Comparison of ENCODE assay signal across 14 mouse cellular contexts in genomic region chr5:34670280-34670679, GRCm38 (mm10). TPM values are rescaled to one million over a fixed set of nuclear protein-coding genes. Genes with fewer than 3 reads are reported as not detected.
DNase-seq lines count a peak whose midpoint lies in the region; ATAC-seq and TF ChIP-seq lines count a peak whose summit lies in the region.
"Had no signal": no experiment of that assay in that cellular context is flagged by ENCODE, and none has a peak within 500 bp of the region (broad histone marks: within the 10 kb centered on the region; RNA-seq: fewer than 3 reads in every experiment).

No protein-coding gene starts in this region.

- H3K4me2 ChIP-seq in forebrain, postnatal 0 days (ENCODE audit: low read depth): no peak overlapping the region
- no peak overlapping the region for H3K4me2 ChIP-seq in forebrain, embryonic 15.5 days (replicated peaks)
- H3K4me2 ChIP-seq in liver, embryonic 14.5 days (ENCODE audit: low read depth): no peak overlapping the region
- H3K4me2 ChIP-seq: neural tube, embryonic 13.5 days had no signal

- TF ChIP-seq CTCF in forebrain, postnatal 0 days (IDR thresholded peaks at IDR 0.05; ENCODE audit: low read depth): peak; percentile 54
- TF ChIP-seq CTCF in liver, embryonic 14.5 days (IDR thresholded peaks at IDR 0.05; ENCODE audit: low read depth): peak; percentile 41

- H3K27ac ChIP-seq in forebrain, postnatal 0 days (ENCODE audit: low read depth, low read length): no peak overlapping the region
- H3K27ac ChIP-seq in forebrain, embryonic 15.5 days (replicated peaks): no peak overlapping the region
- H3K27ac ChIP-seq in liver, embryonic 14.5 days: no peak overlapping the region
- H3K27ac ChIP-seq: forebrain, embryonic 10.5 days; midbrain, embryonic 10.5 days; neural tube, embryonic 13.5 days had no signal

- H3K9ac ChIP-seq in forebrain, postnatal 0 days: no peak overlapping the region
- H3K9ac ChIP-seq in forebrain, embryonic 15.5 days (replicated peaks): no peak overlapping the region
- no peak overlapping the region for H3K9ac ChIP-seq in liver, embryonic 14.5 days (replicated peaks)
- H3K9ac ChIP-seq: neural tube, embryonic 13.5 days had no signal

- WGBS in forebrain, postnatal 0 days: 81% methylated on average over 4 of the region's 4 CpGs
- WGBS in forebrain, embryonic 15.5 days: 76% methylated on average over 4 of the region's 4 CpGs
- 70% methylated on average over 4 of the region's 4 CpGs for WGBS in liver, embryonic 14.5 days (ENCODE audit: insufficient replicate concordance)

- no peak overlapping the region for H3K4me3 ChIP-seq in forebrain, postnatal 0 days (ENCODE audit: low read depth, low read length)
- H3K4me3 ChIP-seq in forebrain, embryonic 15.5 days: no peak overlapping the region
- no peak overlapping the region for H3K4me3 ChIP-seq in liver, embryonic 14.5 days (ENCODE audit: insufficient read depth in 1 of 2, low read depth in 2 of 2, low read length in 2 of 2)
- H3K4me3 ChIP-seq: forebrain, embryonic 10.5 days; midbrain, embryonic 10.5 days; neural tube, embryonic 13.5 days had no signal

- no peaks in the 10 kb centered on the region; the same call in 1 of the 2 replicates for H3K36me3 ChIP-seq in forebrain, postnatal 0 days (ENCODE audit: insufficient read depth)
- H3K36me3 ChIP-seq in forebrain, embryonic 15.5 days: no peaks in the 10 kb centered on the region
- H3K36me3 ChIP-seq in liver, embryonic 14.5 days (replicated peaks; ENCODE audit: control insufficient read depth, insufficient read depth, low read depth): no peaks in the 10 kb centered on the region
- H3K36me3 ChIP-seq: forebrain, embryonic 10.5 days; midbrain, embryonic 10.5 days; neural tube, embryonic 13.5 days had no signal

- no peaks in the 10 kb centered on the region for H3K4me1 ChIP-seq in forebrain, postnatal 0 days (ENCODE audit: insufficient read depth)
- H3K4me1 ChIP-seq in forebrain, embryonic 15.5 days: no peaks in the 10 kb centered on the region
- H3K4me1 ChIP-seq in liver, embryonic 14.5 days (replicated peaks; ENCODE audit: control insufficient read depth in 2 of 2, insufficient read depth in 2 of 2, low read length in 1 of 2): no peaks in the 10 kb centered on the region
- H3K4me1 ChIP-seq: forebrain, embryonic 10.5 days; midbrain, embryonic 10.5 days; neural tube, embryonic 13.5 days had no signal

- H3K27me3 ChIP-seq in forebrain, postnatal 0 days (ENCODE audit: insufficient read depth, low read length): no peaks in the 10 kb centered on the region
- H3K27me3 ChIP-seq in forebrain, embryonic 15.5 days: no peaks in the 10 kb centered on the region
- H3K27me3 ChIP-seq in liver, embryonic 14.5 days (ENCODE audit: control insufficient read depth, insufficient read depth, low read length): no peaks in the 10 kb centered on the region
- H3K27me3 ChIP-seq: neural tube, embryonic 13.5 days had no signal

- DNase-seq in forebrain, postnatal 0 days: no peak
- peak in 1 of 3 experiments; percentile 13 for DNase-seq in liver, embryonic 14.5 days (ENCODE audit: low read depth in 3 of 3, low spot score in 3 of 3)
- DNase-seq in liver: no peak
- peak; percentile 59 for DNase-seq in R1 (ENCODE audit: low read depth, low spot score)
- DNase-seq in right cerebral cortex, postnatal 14 days: no peak
- DNase-seq in adrenal gland, adult 2 months: no peak
- DNase-seq: B cell, adult 2 months; gastrocnemius, postnatal 25 days; heart, postnatal 36 days had no signal

- no peak for ATAC-seq in forebrain, postnatal 0 days
- no peak for ATAC-seq in forebrain, embryonic 15.5 days (replicated peaks)
- no peak for ATAC-seq in liver, embryonic 14.5 days (ENCODE audit: insufficient read depth)
- peak; percentile 47; the same call in 1 of the 2 replicates for ATAC-seq in megakaryocyte, adult 5-6 weeks (ENCODE audit: poor library complexity, severe bottlenecking)

- no peak for TF ChIP-seq EP300 in liver, embryonic 14.5 days (IDR thresholded peaks at IDR 0.05; ENCODE audit: low read depth)

- no peaks in the 10 kb centered on the region for H3K9me3 ChIP-seq in forebrain, postnatal 0 days (ENCODE audit: low read length)
- no peaks in the 10 kb centered on the region for H3K9me3 ChIP-seq in forebrain, embryonic 15.5 days
- no peaks in the 10 kb centered on the region for H3K9me3 ChIP-seq in liver, embryonic 14.5 days (ENCODE audit: control insufficient read depth, low read length)
- H3K9me3 ChIP-seq: forebrain, embryonic 10.5 days; midbrain, embryonic 10.5 days; neural tube, embryonic 13.5 days had no signal

RNA-seq across cellular contexts. Expression of gene Grk4, which starts 10.1 kb away (rescaled TPM):
- total RNA-seq in forebrain, postnatal 0 days (2014; rRNA removed): 2.4 and 3.5 TPM in 2 replicates
- polyA plus RNA-seq in forebrain, postnatal 0 days (2015; fragmentation: Nextera tagmentation; extraction: Ambion mirVana): 2.2 and 3.6 TPM in 2 replicates
- polyA plus RNA-seq in forebrain, embryonic 15.5 days (2015; fragmentation: Nextera tagmentation; extraction: Ambion mirVana): 2.2 and 2.3 TPM in 2 replicates
- 0.24 and 0.44 TPM in 2 replicates for polyA plus RNA-seq in liver, embryonic 14.5 days (2012; rRNA removed)
- 0.48 and 0.91 TPM in 2 replicates for polyA plus RNA-seq in liver, embryonic 14.5 days (2014; fragmentation: Nextera tagmentation; extraction: Ambion mirVana)
- 1.6 and 2.5 TPM in 2 replicates for total RNA-seq in megakaryocyte, adult 5-6 weeks (2015)
- 3.3 and 3.9 TPM in 2 replicates for total RNA-seq in megakaryocyte, adult 5-6 weeks (2017)
- 1 to 10 TPM; 2.5 to 2.8 TPM for total RNA-seq in adrenal gland, adult 2 months (2021)
- polyA plus RNA-seq in adrenal gland, adult 2 months (2012; rRNA removed): 1.1 and 1.6 TPM in 2 replicates

RNA-seq across cellular contexts. Expression of gene Nop14, which starts 10.3 kb away (rescaled TPM):
- total RNA-seq in forebrain, postnatal 0 days (2014; rRNA removed): 12.1 and 14.9 TPM in 2 replicates
- 22.0 and 23.3 TPM in 2 replicates for polyA plus RNA-seq in forebrain, postnatal 0 days (2015; fragmentation: Nextera tagmentation; extraction: Ambion mirVana)
- polyA plus RNA-seq in forebrain, embryonic 15.5 days (2015; fragmentation: Nextera tagmentation; extraction: Ambion mirVana): 21.9 TPM in 2 replicates
- 11.2 and 12.4 TPM in 2 replicates for polyA plus RNA-seq in liver, embryonic 14.5 days (2012; rRNA removed)
- polyA plus RNA-seq in liver, embryonic 14.5 days (2014; fragmentation: Nextera tagmentation; extraction: Ambion mirVana): 11.9 and 14.4 TPM in 2 replicates
- total RNA-seq in megakaryocyte, adult 5-6 weeks (2015): 9.4 and 10.1 TPM in 2 replicates
- 15.6 and 19.2 TPM in 2 replicates for total RNA-seq in megakaryocyte, adult 5-6 weeks (2017)
- total RNA-seq in adrenal gland, adult 2 months (2021): 10 to 100 TPM; 21.3 to 26.1 TPM
- 6.7 and 9.1 TPM in 2 replicates for polyA plus RNA-seq in adrenal gland, adult 2 months (2012; rRNA removed)

RNA-seq across cellular contexts. Expression of gene Mfsd10, which starts 33.3 kb away (rescaled TPM):
- 59.9 and 78.4 TPM in 2 replicates for total RNA-seq in forebrain, postnatal 0 days (2014; rRNA removed)
- polyA plus RNA-seq in forebrain, postnatal 0 days (2015; fragmentation: Nextera tagmentation; extraction: Ambion mirVana): 76.0 and 95.9 TPM in 2 replicates
- 96.0 and 98.0 TPM in 2 replicates for polyA plus RNA-seq in forebrain, embryonic 15.5 days (2015; fragmentation: Nextera tagmentation; extraction: Ambion mirVana)
- polyA plus RNA-seq in liver, embryonic 14.5 days (2012; rRNA removed): 53.6 and 68.5 TPM in 2 replicates
- polyA plus RNA-seq in liver, embryonic 14.5 days (2014; fragmentation: Nextera tagmentation; extraction: Ambion mirVana): 33.1 and 46.7 TPM in 2 replicates
- total RNA-seq in megakaryocyte, adult 5-6 weeks (2015): 66.9 and 125 TPM in 2 replicates
- total RNA-seq in megakaryocyte, adult 5-6 weeks (2017): 70.1 and 85.8 TPM in 2 replicates
- total RNA-seq in adrenal gland, adult 2 months (2021): 10 to 100 TPM; 32.8 to 37.4 TPM
- polyA plus RNA-seq in adrenal gland, adult 2 months (2012; rRNA removed): 201 and 211 TPM in 2 replicates
